In genomic region chr2:32235886-32236759, GRCm38 (mm10) we compare ENCODE assay signal across 7 mouse cellular contexts. TPM values are rescaled to one million over a fixed set of nuclear protein-coding genes. Genes with fewer than 3 reads are reported as not detected.
A peak's percentile ranks its signal among the peaks of the same experiment; 100 is the strongest.
DNase-seq lines count a peak whose midpoint lies in the region; ATAC-seq lines count a peak whose summit lies in the region.

Gene Pomt1 (plus strand): TSS chr2:32236590.

- intact Hi-C loops in left cerebral cortex, postnatal 36 days (cut with DNase I) = no loop called here

- peaks cover 16% of the 10 kb centered on the region for H3K4me1 ChIP-seq in intestine, embryonic 16.5 days (ENCODE audit: control insufficient read depth, insufficient read depth, low read length)
- peaks cover 12% of the 10 kb centered on the region for H3K4me1 ChIP-seq in midbrain, embryonic 11.5 days (ENCODE audit: control insufficient read depth, insufficient read depth, low read length)

- no peaks in the 10 kb centered on the region for H3K27me3 ChIP-seq in intestine, embryonic 16.5 days (replicated peaks; ENCODE audit: control insufficient read depth, insufficient read depth, low read length)
- H3K27me3 ChIP-seq in midbrain, embryonic 11.5 days (ENCODE audit: control insufficient read depth, insufficient read depth, low read length) = no peaks in the 10 kb centered on the region

- peak within 1 kb of the TSS; percentile 82 for H3K9ac ChIP-seq in intestine, embryonic 16.5 days (ENCODE audit: low read depth, low read length)
- H3K9ac ChIP-seq in midbrain, embryonic 11.5 days (ENCODE audit: low read length) = peak within 1 kb of the TSS; percentile 75

- H3K36me3 ChIP-seq in intestine, embryonic 16.5 days (ENCODE audit: control insufficient read depth, insufficient read depth, low read length) = peaks cover 7% of the 10 kb centered on the region
- H3K36me3 ChIP-seq in midbrain, embryonic 11.5 days (ENCODE audit: control insufficient read depth, insufficient read depth, low read length) = peaks cover 13% of the 10 kb centered on the region

- under 1% methylated on average over 54 of the region's 54 CpGs for WGBS in intestine, embryonic 16.5 days
- whole genome bisulfite sequencing in midbrain, embryonic 11.5 days = under 1% methylated on average over 54 of the region's 54 CpGs

- peak within 1 kb of the TSS; percentile 61 for H3K4me3 ChIP-seq in intestine, embryonic 16.5 days (ENCODE audit: low read length)
- peak within 1 kb of the TSS; percentile 65 for H3K4me3 ChIP-seq in midbrain, embryonic 11.5 days (ENCODE audit: low read depth, low read length)

- H3K27ac ChIP-seq in intestine, embryonic 16.5 days (ENCODE audit: low read length) = peak within 1 kb of the TSS; percentile 86
- H3K27ac ChIP-seq in midbrain, embryonic 11.5 days (ENCODE audit: low read depth, low read length) = peak within 1 kb of the TSS; percentile 75

- peak; percentile 94 for DNase-seq in adrenal gland, adult 2 months
- peak; percentile 95 for DNase-seq in embryo, embryonic 11.5 days (ENCODE audit: low read depth, low spot score)
- peak; percentile 72 to 91 for DNase-seq in gastrocnemius, postnatal 4 days (ENCODE audit: low spot score in 2 of 2)
- DNase-seq in left cerebral cortex, postnatal 36 days (ENCODE audit: low spot score in 2 of 2) = peak; percentile 90 to 92
- DNase-seq in midbrain, embryonic 11.5 days (ENCODE audit: low spot score, missing footprints) = peak; percentile 100
- peak; percentile 96 for DNase-seq in skeletal muscle tissue, adult 2 months (ENCODE audit: low read depth, low spot score)

- ATAC-seq in intestine, embryonic 16.5 days = peak; percentile 93
- peak; percentile 93 for ATAC-seq in midbrain, embryonic 11.5 days (ENCODE audit: low FRiP score)

- peak within 1 kb of the TSS; percentile 86 for H3K4me2 ChIP-seq in intestine, embryonic 16.5 days (ENCODE audit: low read depth, low read length)
- H3K4me2 ChIP-seq in midbrain, embryonic 11.5 days = peak within 1 kb of the TSS; percentile 92

- no peaks in the 10 kb centered on the region for H3K9me3 ChIP-seq in intestine, embryonic 16.5 days (ENCODE audit: control insufficient read depth, low read length)
- H3K9me3 ChIP-seq in midbrain, embryonic 11.5 days (ENCODE audit: control insufficient read depth, low read length) = no peaks in the 10 kb centered on the region

RNA-seq across cellular contexts. Expression of gene Pomt1, which starts in this region (rescaled TPM):
- total RNA-seq in adrenal gland, adult 2 months (2021) = 10 to 100 TPM; 32.5 to 40.4 TPM
- 42.8 and 49.6 TPM in 2 replicates for polyA plus RNA-seq in adrenal gland, adult 2 months (2012; rRNA removed)
- total RNA-seq in gastrocnemius, postnatal 4 days (2021) = 10 to 100 TPM; 15.8 to 17.5 TPM
- polyA plus RNA-seq in intestine, embryonic 16.5 days (2015; fragmentation: Nextera tagmentation; extraction: Ambion mirVana) = 26.7 and 26.9 TPM in 2 replicates
- 10 to 100 TPM; 16.3 to 22.1 TPM for total RNA-seq in left cerebral cortex, postnatal 36 days (2021)
- 16.4 and 22.0 TPM in 2 replicates for polyA plus RNA-seq in midbrain, embryonic 11.5 days (2014; fragmentation: Nextera tagmentation; extraction: Ambion mirVana)

Comparison
In these comparisons a context has a peak if more than half of its experiments do, and no peak if none do; other contexts are left out.
1. Peak in every context shown above with its lines: DNase-seq, ATAC-seq, H3K4me3 ChIP-seq and H3K27ac ChIP-seq.